Mouse (Mus musculus): Measurements from ENCODE around the gene Glipr1l2. TPM values are rescaled to one million over a fixed set of nuclear protein-coding genes. Genes with fewer than 3 reads are reported as not detected.

The Glipr1l2 gene
- not detected in 2 replicates for polyA plus RNA-seq (2021; fragmentation: Nextera tagmentation)
- long read RNA-seq, experiment 1: 0 reads
- long read RNA-seq, experiment 2: 0 reads

DNA sequence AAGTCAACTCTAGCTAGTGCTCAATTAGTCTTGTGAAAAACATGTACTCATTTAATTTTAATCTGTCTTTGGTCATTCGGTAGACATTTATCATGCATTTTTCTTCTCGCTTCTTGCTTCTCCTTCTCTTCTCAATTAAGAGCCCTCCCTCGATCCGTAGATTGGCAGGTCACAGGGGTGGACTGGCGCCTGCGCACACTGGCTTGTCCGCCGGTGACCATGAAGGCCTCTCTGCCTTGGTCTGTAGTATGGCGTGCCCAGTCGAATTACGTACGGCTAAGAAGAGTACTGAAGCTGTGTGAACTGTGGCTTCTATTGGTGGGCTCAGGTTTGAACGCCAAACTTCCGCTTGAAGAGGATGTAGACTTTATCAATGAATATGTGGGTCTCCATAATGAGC is at the start of gene Glipr1l2:
TSS of gene Glipr1l2 (plus strand) at position 198 of the 400 bp plus-strand sequence.

DNA sequence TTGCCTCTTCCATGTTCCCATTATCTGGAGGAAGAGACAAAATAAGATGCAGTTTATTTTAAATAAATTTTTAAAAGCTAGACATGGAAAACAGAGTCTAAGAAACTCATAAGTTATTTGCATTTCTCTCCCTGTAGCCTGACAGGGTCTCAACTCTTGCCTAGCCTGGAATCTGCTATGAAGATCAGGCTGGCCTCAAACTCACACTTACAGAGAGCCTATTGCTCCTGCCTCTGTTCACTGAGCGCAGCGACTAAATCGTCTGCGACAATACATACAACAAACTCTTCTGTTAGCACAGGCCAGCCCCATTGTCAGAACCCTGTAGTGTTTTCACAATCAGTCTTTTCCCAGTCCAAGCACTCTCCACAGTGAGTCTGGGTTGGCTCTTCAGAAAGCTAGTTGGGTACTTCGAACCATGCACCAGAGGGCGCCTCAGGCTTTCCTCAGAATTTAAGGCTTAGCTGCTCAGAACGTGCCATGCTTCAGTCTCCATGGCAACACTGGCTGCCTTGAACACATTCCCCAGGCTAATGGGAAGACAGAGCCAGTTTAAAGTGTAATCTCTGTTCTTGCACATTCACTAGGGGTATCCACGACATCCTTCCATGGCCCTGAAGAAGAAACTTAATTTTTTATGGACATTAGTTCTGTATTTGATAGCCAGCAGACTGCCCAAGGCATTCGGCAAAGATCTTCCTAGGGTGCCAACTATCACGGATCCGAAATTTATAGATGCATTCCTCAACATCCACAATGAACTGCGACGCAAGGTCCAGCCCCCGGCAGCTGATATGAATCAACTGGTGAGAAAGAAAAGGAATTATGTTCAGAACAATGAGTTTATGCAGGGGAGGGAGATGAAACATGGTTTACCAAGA is 23.2 kb upstream of the Glipr1l2 start, which contains the start of gene Glipr1l1:
TSS of gene Glipr1l1 (plus strand) at position 488 of the 881 bp plus-strand sequence.

Other genes with a start within 250 kb of the Glipr1l2 start
- 20.5 and 21.4 TPM in 2 replicates for gene Krr1, start 110.7 kb upstream of the Glipr1l2 start, polyA plus RNA-seq (2021; fragmentation: Nextera tagmentation)
- 2.4 and 2.8 TPM in 2 replicates for gene Glipr1, start 80.7 kb upstream of the Glipr1l2 start, polyA plus RNA-seq (2021; fragmentation: Nextera tagmentation)
- 0.16 TPM in 1 of 2 replicates, not detected in the other for gene Glipr1l1, start 23.2 kb upstream of the Glipr1l2 start, polyA plus RNA-seq (2021; fragmentation: Nextera tagmentation)
- gene Glipr1l3, start 77.0 kb downstream of the Glipr1l2 start, polyA plus RNA-seq (2021; fragmentation: Nextera tagmentation): 0.21 and 0.50 TPM in 2 replicates
- gene Caps2, start 80.3 kb downstream of the Glipr1l2 start, polyA plus RNA-seq (2021; fragmentation: Nextera tagmentation): 0.16 and 0.33 TPM in 2 replicates
- 21.9 and 23.3 TPM in 2 replicates for gene Kcnc2, start 187.8 kb downstream of the Glipr1l2 start, polyA plus RNA-seq (2021; fragmentation: Nextera tagmentation)